Mouse (Mus musculus) left cerebral cortex, postnatal 14 days (tissue): Measurements from ENCODE around the gene Cttn. TPM values are rescaled to one million over a fixed set of nuclear protein-coding genes. Genes with fewer than 3 reads are reported as not detected.
A peak's percentile ranks its signal among the peaks of the same experiment; 100 is the strongest.

Experiments
- DNase-seq, 2 experiments: peaks; one replicate each; pipeline ENCODE4 v3.0.0; 2021 to 2022; ENCODE audit warnings: low spot score in 2 of 2, mixed read lengths in 1 of 2
- intact Hi-C: fragments of 180-260 bp; cut with DNase I; formaldehyde crosslinking; loops from one replicate; pipeline ENCODE4 v1.15.1; 2025
- total RNA-seq, 2 experiments: library from RNA; stranded (reverse); gene quantifications; 2 replicates each; pipeline ENCODE4 v1.2.3; 2021

The Cttn gene
- total RNA-seq, 2 experiments from 2014 or later = 123 to 129 TPM

DNA sequence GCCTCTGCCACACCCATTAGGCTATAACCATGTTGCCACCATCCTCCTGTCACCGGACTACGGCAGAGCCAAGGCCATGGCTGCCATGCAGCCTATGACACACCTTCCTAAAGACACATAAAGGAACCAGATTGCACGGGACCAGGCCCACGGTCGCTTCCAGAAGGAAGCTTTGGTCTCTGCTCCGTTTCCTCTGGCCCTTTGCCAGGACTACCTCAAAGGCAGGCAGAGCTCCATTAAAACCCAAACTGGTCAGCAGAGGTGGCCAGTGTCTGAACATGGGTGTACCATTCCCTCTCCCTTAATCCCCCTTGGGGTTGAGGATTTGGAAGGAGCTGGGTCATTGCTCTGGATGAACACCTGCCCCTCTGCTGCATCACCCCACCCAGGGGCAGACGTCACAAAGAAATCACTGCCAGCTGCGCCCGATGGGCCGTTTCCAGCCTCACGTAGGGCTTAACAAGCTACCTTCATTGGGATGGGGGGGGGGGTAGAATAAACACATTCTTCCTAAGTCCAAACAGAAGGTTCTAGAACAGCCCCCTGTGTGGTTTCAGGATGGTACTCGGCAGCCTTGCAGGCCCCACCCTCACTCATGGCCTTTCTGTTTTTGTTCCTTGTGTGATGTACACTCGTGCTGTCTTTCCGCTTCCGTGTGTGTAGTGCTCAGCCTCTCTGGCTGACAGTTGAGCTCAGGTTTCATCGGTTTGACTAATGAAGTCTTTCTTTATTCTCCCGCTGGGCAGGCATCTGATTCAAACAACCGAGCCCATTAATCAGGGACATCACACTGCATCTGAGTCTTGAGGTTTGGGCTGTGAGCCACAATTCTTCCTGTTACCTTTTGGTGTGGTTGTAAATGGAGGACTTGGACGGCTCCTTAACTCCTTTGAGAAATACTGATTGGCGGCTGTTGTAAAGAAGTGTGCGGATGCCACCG, 58.6 kb downstream of the Cttn start:
- no peak for DNase-seq
- intact Hi-C loops = loop anchor here (5.0 kb wide), 1 partner anchor 90 kb away; no protein-coding TSS in a partner anchor

DNA sequence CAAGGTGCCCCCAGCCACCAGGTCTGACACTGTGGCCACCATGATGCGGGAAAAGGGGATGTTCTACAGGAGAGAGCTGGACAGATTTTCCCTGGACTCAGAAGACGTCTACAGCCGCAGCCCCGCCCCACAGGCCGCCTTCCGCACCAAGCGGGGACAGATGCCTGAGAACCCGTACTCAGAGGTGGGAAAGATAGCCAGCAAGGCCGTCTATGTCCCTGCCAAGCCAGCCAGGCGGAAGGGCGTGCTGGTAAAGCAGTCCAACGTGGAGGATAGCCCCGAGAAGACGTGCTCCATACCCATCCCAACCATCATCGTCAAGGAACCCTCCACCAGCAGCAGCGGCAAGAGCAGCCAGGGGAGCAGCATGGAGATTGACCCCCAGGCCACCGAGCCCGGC, 61.1 kb downstream of the Cttn start:
- DNase-seq = no peak
- intact Hi-C loops = loop anchor here (5.0 kb wide), 1 partner anchor 87 kb away; no protein-coding TSS in a partner anchor

DNA sequence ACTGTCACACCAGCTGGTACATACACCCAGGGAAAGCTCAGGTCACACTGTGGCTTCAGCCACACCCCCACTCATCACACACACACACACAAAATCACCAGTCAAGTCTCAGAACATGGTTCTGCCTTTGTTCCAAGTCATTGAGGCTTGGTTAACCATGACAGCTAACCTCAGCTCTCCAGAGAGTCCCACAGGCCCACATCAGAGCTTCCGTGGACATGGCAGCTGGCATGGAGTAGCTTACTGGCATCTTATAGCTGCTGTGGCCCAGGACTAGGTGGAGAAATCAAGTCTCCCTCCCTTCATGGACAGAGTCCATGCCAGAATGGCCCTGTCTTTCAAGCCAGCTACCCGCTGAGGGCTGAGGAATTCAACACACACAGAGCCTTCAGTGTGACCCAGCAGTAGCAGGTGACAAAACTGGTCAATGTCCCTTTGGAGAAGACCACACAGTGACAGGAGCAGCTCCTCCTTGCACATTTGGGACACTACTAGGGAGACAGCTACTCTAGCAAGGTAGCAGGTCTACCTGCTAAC, 62.3 kb downstream of the Cttn start:
- DNase-seq = no peak
- intact Hi-C loops = no loop called here

DNA sequence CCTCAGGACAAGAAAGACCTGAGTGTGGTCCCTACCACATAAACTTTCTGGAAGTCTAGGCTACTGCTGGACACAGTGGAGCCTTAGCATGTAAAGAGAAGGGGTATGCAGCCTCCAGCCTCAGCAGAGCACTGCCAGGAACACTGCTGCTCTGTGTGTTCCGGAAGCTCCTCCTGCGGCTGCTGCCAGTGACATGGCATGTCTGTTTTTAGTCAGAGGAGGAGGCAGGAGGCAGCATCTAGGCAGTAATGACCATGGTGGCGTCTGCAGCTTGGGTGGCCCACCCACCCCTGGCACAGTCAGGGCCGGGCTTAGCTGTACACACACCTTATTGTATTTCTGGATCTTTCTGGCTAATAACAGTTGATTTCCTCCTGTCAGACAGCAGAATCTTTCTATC, 63.1 kb downstream of the Cttn start:
- intact Hi-C loops = no loop called here
- peak in 1 of 2 experiments; percentile 43 for DNase-seq

DNA sequence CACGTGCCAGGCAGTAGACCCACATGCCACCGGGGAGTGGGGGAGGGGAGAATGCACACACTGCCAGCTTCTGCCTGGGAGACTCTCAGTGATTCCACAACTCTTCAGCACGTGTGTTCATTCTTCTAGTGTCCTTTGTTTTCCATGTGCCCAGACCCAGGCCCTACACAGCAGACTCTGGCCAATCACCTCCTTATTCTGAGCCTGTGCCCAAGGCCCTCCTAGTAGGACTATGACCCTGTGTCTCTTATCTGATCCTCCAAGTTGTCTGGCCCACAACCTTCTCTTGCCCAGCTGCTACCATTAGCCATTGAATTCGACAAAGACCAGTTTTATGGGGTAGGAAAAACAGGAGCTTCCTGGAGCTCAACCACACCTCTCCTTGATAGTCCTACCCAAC, 68.3 kb downstream of the Cttn start:
- intact Hi-C loops = no loop called here
- no peak for DNase-seq

DNA sequence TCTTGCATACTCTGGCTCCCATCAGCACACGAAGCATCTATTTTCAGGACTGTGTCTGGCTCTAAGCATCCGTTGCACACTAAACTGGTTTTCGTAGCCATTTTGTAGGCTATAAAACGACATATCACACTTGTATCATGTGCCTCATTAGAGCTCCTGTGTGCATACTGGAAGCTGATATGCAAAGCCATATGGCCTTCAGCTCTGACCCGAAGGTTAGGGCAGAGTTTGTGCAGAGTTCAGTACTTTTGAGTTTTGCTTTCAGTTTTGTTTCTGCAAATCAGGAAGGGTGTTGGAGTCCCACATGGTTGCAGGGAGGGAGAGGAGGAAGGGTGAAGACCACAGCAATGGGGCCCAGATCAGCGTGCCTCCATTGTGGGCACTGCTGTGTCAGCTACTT, 79.1 kb downstream of the Cttn start:
- intact Hi-C loops = no loop called here
- DNase-seq = no peak

DNA sequence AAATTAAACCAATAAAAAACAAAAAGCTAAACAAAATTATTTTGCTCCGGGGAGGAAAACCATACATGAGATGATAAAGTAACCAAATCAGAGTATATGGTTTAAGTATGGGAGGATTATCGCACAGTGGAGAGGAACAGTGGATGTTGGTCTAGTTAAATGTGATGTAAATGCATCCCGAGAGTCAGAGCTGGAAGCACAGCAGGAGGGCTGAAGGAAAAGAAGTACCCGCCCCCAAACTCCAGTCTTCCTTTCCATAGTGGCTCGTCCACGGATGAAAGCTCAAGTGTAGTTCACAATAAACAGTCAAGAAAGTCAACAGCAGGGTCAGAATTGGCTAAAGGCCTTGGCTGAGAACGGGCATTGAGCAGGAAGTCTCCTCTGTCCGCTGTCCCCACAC, 80.1 kb downstream of the Cttn start:
- intact Hi-C loops = no loop called here

DNA sequence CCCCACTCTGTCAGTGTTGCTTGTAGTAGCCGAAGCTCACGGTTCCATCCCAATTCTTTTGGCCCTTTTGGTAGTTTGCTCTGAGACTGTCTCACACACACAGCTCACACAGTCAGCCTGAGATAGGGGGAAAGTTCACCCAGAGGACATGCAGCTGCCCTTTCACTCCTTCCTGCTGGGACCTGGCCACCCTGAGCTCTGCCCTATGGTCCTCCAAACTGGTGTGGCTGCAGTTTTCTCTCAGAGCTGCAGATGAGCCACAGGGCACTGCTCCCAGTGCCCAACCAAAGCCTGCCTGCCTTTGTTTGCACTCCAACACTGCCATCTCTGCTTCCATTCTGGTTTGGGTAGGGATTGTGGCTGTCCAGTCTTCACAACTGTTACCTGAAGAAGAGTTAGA, 81.1 kb downstream of the Cttn start:
- DNase-seq = no peak
- intact Hi-C loops = no loop called here

More for the DNA sequence above, 80.1 kb downstream of the Cttn start:
- no peak for DNase-seq

DNA sequence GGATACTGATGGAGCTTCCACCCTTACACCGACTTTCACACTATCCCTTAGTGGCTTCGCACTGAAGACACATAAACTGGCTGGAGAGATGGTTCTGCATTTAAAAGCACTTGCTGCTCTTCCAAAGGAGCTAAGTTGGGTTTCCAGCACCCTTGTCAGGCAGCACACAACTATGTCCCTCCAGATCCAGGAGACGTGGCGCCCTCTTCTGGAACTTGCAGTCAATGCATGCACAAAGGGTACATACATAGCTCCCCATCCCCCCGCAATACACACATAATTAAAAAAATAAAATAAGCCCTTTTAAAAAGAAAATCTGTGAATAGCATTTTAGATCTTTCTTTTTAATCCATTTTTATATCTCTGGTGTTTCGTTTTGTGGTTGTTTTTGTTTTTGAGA, 83.3 kb downstream of the Cttn start:
- no peak for DNase-seq
- intact Hi-C loops = no loop called here

Other genes starting within 250 kb of the Cttn start
- 10 to 100 TPM; 33.0 to 34.6 TPM for gene Ppfia1, start 82.7 kb upstream of the Cttn start, total RNA-seq
- gene Fadd, start 111.5 kb upstream of the Cttn start, total RNA-seq = 1 to 10 TPM; 2.0 to 2.3 TPM